9 mouse cellular contexts compared by ENCODE assay signal in genomic region chr8:34546815-34547214, GRCm38 (mm10).
DNase-seq lines count a peak whose midpoint lies in the region; ATAC-seq and TF ChIP-seq lines count a peak whose summit lies in the region.
"Had no signal": no experiment of that assay in that cellular context is flagged by ENCODE, and none has a peak within 500 bp of the region (broad histone marks: within the 10 kb centered on the region; RNA-seq: fewer than 3 reads in every experiment).

No protein-coding gene starts in this region.

- TF ChIP-seq POLR2A in kidney, adult 2 months (IDR thresholded peaks at IDR 0.05; ENCODE audit: low read depth, low read length): no peak

- H3K4me1 ChIP-seq in kidney, postnatal 0 days (replicated peaks; ENCODE audit: insufficient read depth, low read length): no peaks in the 10 kb centered on the region
- no peaks in the 10 kb centered on the region for H3K4me1 ChIP-seq in forebrain, embryonic 14.5 days (ENCODE audit: control insufficient read depth, insufficient read depth, low read length)
- H3K4me1 ChIP-seq in liver, embryonic 15.5 days (replicated peaks): no peaks in the 10 kb centered on the region
- H3K4me1 ChIP-seq in kidney, adult 2 months (ENCODE audit: control insufficient read depth, insufficient read depth, low read length): no peaks in the 10 kb centered on the region

- H3K27ac ChIP-seq in kidney, postnatal 0 days: no peak overlapping the region
- H3K27ac ChIP-seq in forebrain, embryonic 14.5 days (ENCODE audit: low read depth, low read length): no peak overlapping the region
- H3K27ac ChIP-seq in liver, embryonic 15.5 days (replicated peaks): no peak overlapping the region
- H3K27ac ChIP-seq in kidney, adult 2 months (ENCODE audit: insufficient read depth, low read depth, low read length): no peak overlapping the region

- no peak overlapping the region for H3K9ac ChIP-seq in kidney, postnatal 0 days (ENCODE audit: low read depth, low read length)
- H3K9ac ChIP-seq in forebrain, embryonic 14.5 days (ENCODE audit: low read length): no peak overlapping the region
- no peak overlapping the region for H3K9ac ChIP-seq in liver, embryonic 15.5 days

- DNase-seq in kidney, postnatal 0 days (ENCODE audit: low spot score): no peak
- DNase-seq in kidney, postnatal 36 days: no peak
- no peak for DNase-seq in forebrain, embryonic 14.5 days (ENCODE audit: low spot score)
- peak; percentile 45 for DNase-seq in thymus, postnatal 14 days
- no peak for DNase-seq in kidney, adult 2 months
- no peak for DNase-seq in kidney, postnatal 14 days
- no peak for DNase-seq in left cerebral cortex, adult 18-20 months (ENCODE audit: low spot score in 2 of 2)

- 17% methylated on average over 11 of the region's 11 CpGs for WGBS in kidney, postnatal 0 days
- WGBS in forebrain, embryonic 14.5 days: 19% methylated on average over 11 of the region's 11 CpGs
- WGBS in liver, embryonic 15.5 days (ENCODE audit: insufficient replicate concordance): 11% methylated on average over 11 of the region's 11 CpGs
- WGBS in kidney, adult 2 months: 18% methylated on average over 11 of the region's 11 CpGs

- no peak for TF ChIP-seq CTCF in kidney, postnatal 0 days (IDR thresholded peaks at IDR 0.05; ENCODE audit: low read depth)
- no peak for TF ChIP-seq CTCF in kidney, adult 2 months (conservative IDR thresholded peaks at IDR 0.05; ENCODE audit: insufficient read depth, insufficient read length, low read depth, low read length)

- H3K27me3 ChIP-seq in kidney, postnatal 0 days (ENCODE audit: insufficient read depth, low read length): no peaks in the 10 kb centered on the region
- H3K27me3 ChIP-seq in forebrain, embryonic 14.5 days (replicated peaks; ENCODE audit: control insufficient read depth, insufficient read depth, low read length): no peaks in the 10 kb centered on the region
- no peaks in the 10 kb centered on the region for H3K27me3 ChIP-seq in liver, embryonic 15.5 days
- no peaks in the 10 kb centered on the region; the same call in 1 of the 2 replicates for H3K27me3 ChIP-seq in kidney, adult 2 months (replicated peaks; ENCODE audit: control insufficient read depth, insufficient read depth, low read length)

- H3K4me3 ChIP-seq in kidney, postnatal 0 days (replicated peaks; ENCODE audit: low read depth, low read length): no peak overlapping the region
- no peak overlapping the region for H3K4me3 ChIP-seq in forebrain, embryonic 14.5 days (ENCODE audit: low read depth, low read length)
- no peak overlapping the region for H3K4me3 ChIP-seq in liver, embryonic 15.5 days (replicated peaks)
- no peak overlapping the region for H3K4me3 ChIP-seq in kidney, adult 2 months (ENCODE audit: insufficient read depth, low read depth, low read length)
- H3K4me3 ChIP-seq: erythroblast, embryonic 14.5 days had no signal

- ATAC-seq in kidney, postnatal 0 days (replicated peaks; ENCODE audit: low FRiP score, low read depth): no peak
- ATAC-seq in forebrain, embryonic 14.5 days: no peak
- no peak for ATAC-seq in liver, embryonic 15.5 days (ENCODE audit: insufficient read depth)

- no peaks in the 10 kb centered on the region for H3K36me3 ChIP-seq in kidney, postnatal 0 days (ENCODE audit: insufficient read depth, low read length)
- no peaks in the 10 kb centered on the region for H3K36me3 ChIP-seq in forebrain, embryonic 14.5 days (ENCODE audit: control insufficient read depth, insufficient read depth, low read length)
- no peaks in the 10 kb centered on the region for H3K36me3 ChIP-seq in liver, embryonic 15.5 days (replicated peaks)
- H3K36me3 ChIP-seq in kidney, adult 2 months (ENCODE audit: control insufficient read depth, insufficient read depth, low read length): no peaks in the 10 kb centered on the region

- peak overlapping the region; percentile 43 for H3K4me2 ChIP-seq in kidney, postnatal 0 days (ENCODE audit: low read length)
- H3K4me2 ChIP-seq in forebrain, embryonic 14.5 days (ENCODE audit: low read length): 0 out of 2 replicates have a peak overlapping the region, but pooled peaks have one; percentile 28
- H3K4me2 ChIP-seq in liver, embryonic 15.5 days: 0 out of 2 replicates have a peak overlapping the region, but pooled peaks have one; percentile 16

- H3K9me3 ChIP-seq in kidney, postnatal 0 days (replicated peaks; ENCODE audit: low read length): no peaks in the 10 kb centered on the region
- no peaks in the 10 kb centered on the region for H3K9me3 ChIP-seq in forebrain, embryonic 14.5 days (replicated peaks; ENCODE audit: control insufficient read depth, low read length)
- H3K9me3 ChIP-seq in liver, embryonic 15.5 days (replicated peaks): no peaks in the 10 kb centered on the region
